Mouse (Mus musculus) mesoderm, embryonic 11.5 days (tissue): ENCODE results near the gene Ipo13.
A peak's percentile ranks its signal among the peaks of the same experiment; 100 is the strongest.

ENCODE experiments used
- DNase-seq: peaks from one replicate; pipeline ENCODE4 v3.0.0-alpha.2; 2012; ENCODE audit warnings: low read depth, low spot score

The Ipo13 gene

DNA sequence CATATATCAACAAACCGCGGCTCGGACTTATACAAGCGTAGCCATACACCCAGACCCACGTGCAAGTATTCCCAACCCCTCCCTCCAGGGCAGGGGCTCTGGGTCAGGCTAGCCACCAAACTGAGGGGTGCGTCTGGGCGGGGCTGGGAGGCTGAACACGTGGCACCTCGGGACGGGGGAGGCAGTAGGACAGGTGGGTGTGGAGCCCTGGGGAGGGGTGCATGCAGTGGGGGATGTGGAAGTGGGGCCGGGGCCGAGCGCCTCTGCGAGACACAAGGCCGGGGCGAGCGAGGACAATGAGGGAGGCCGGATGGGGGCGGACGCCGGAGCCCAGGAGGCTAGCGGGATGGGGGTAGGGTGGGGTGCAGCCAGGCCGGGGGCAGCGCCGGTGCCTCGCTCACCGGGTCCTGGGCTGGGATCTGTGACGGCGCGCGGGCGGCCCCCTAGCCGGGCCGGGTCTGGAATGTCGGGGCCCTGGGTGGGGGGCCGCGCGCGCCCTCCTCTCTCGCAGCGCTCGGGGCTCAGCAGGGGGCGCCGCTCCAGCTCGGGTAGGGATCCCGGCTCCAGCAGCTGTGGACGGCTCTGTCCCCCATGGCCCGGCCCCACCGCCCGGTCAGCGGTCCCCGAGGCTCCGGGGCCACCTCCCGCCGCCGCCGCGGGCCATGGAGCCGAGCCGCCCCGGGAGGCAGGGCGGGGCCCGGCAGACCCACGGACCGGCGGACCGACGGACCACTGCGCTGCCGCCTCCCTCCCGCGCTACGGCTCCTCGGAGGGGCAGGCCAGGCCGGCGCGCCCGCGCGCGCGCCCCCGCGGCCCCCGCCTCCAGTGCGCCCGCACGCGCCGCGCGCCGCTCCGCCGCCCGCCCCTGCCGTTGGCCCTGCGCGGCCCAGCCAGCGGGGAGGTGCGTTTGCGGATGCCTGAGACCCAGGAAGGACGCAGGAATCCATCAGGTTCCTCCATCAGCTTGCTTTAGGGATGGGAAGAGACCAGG, 31.8 kb downstream of the Ipo13 start, which contains the start of gene B4galt2:
Gene B4galt2 (minus strand): TSS at position 787 of the 991 bp plus-strand sequence.
- peak; percentile 54 for DNase-seq

DNA sequence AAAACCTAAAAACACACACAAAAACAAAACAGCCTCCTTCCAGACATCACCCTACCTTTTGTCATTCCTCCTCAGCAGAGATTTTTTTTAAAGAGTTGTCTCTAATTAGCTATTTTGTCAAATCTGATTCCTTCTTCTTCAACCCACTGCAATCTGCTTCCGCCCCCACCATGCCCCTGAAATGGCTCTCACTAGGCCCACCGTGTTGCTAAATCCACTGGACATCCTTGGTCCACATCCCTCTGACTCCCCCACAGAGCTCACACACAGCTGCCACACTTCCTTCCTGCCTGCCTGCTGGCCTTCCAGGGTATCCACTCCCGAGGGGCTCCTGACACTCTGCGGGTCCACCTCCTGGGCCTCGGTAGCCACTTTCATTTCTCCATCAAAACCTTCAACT, 36.1 kb downstream of the Ipo13 start:
- DNase-seq: no peak

DNA sequence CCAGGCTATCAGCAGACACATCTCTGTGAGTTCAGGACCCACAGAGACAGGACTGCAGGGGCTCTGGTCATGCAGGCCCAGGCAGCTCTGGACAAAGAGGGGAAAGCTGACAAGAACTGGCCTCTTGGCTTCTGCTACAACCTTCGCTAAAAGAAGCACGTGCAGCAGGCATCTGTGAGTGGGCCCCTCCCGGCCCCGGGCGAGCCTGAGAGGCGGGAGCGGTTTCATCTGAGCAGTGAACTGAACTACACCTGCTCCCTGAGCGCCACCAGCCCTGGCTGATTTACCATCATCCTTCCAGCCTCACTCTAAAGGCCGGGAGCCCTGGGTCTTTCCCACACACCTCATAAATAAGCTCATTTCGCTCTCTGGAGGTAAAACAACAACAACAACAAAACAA, 36.5 kb downstream of the Ipo13 start:
- no peak for DNase-seq

DNA sequence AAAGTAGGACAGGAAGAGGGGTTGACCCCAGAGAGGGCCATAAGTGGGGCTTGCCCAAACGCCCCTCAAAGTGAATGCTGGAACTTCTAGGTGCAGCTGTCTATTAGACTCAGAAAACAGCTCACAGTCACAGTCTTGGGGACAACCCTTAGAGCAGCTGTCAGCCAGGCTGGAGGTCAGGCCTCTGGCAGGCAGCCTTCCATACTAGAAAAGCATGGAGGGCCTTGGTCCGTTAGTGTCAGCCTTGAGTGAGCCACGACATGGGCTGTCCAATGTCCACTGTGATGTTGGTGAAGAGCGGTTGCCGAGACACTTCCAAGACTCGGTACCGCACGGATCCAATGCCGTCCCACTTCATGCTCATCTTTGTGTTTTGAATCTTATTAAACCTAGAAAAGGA, 41.2 kb downstream of the Ipo13 start:
- DNase-seq: no peak

DNA sequence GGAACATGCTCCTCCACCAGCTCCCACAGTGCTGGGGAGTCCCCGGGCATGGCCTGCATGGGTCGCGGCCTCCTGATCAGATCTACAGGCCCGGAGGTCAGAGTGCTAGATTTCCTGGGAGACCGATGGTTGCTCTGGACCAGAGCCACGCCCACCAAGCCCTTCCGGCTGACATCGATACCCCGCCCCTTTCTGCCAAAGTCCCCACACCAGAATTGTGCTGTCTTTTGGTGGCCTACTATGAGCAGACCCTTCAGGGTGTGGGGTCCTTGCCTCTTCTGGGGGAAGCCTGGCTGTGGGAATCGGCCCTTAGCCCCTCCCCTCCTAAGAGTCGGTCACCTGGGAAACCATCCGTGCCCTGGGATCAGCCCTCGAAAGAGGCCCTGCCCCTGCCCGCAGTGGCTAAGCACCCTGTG, 42.3 kb downstream of the Ipo13 start, which contains the start of gene Ccdc24:
Gene Ccdc24 (minus strand): TSS at position 87 of the 416 bp plus-strand sequence.
- no peak for DNase-seq

DNA sequence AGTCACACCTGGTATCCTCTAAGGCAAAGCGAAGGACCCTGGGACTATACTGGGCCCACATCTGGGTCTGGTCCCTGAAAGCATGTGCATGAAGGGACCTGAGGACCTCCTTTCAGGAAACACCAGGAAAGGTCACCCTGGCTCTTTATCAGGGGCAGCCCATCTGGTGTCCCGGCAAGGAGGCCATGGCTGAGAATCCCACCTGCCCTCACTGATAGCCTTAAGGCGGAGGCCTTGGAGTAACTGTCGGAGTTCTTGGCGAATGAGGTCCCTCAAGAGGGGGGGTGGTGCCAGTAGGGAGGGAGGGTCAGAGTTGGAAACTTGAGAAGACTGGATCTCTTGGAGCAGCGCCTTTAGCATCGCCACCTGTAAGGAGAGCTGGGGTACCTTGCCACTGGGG, 43.0 kb downstream of the Ipo13 start:
- no peak for DNase-seq

DNA sequence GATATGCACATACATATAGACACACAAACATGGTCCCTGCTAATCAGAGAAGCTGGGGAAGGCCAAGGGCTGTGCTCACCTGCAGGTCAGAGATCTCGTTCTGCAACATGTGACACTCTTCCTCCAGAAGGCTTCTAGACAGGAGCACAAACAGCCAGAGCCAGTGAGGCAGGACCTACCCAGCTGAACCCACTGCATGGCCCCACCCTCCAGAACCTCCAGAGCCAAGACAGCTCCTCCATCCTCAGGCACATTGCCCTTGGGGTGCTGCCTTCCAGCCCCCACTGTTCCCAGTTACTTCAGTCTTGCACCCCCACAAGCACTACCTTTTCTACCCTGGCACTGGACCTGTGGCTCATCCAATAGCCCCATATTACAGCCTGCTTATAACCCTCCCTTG, 44.4 kb downstream of the Ipo13 start:
- DNase-seq: no peak

DNA sequence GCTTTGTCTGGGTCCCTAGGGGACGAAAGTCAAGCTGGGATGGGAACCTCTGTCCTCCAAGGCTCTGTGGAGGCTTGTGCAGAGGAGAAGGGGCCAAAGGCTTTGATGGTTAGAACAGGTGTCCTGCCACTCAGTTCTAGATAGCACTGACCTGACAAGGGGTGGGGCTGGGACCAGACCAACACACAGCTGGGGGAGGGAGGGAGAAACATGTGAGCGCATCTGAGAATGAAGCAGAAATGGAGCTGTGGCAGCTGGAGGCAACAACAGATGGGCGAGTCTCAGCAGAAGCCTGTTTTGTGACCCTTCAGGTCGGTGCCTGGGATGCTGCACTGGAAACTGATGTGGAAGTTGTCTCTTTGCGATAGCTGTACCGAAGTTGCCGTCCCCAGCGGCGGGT, 45.5 kb downstream of the Ipo13 start:
- DNase-seq: no peak

DNA sequence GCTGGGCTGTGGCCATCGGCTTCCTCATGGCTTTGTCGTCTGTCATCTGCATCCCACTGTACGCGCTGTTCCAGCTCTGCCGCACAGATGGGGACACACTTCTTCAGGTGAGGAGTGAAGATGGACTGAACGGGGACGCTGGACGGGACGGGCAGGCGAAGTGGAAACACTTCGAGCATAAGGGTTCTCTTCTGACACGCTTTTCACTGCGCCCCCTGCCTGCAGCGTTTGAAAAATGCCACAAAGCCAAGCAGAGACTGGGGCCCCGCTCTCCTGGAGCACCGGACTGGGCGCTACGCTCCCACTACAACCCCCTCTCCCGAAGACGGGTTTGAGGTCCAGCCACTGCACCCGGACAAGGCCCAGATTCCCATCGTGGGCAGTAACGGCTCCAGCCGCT, 47.0 kb downstream of the Ipo13 start:
- peak; percentile 70 for DNase-seq

DNA sequence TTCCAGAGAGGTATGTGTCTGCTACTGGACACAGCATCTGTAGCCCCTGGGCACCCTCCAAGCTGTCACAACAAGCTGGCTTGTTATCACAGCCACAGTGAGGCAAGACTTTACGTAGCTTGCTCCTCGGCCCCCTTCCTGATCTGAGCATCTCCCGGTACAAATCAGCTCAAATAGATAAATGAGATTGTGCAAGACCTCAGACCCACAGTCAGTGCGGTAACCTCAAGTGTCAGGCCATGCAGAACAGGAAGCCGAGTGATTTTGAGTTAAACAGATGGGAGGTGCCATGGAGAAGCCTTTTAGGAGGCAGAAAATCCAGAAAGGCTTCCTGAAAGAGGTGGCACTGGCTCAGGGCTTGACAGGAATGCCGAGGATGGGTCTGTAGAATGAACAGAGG, 47.8 kb downstream of the Ipo13 start:
- DNase-seq: no peak

DNA sequence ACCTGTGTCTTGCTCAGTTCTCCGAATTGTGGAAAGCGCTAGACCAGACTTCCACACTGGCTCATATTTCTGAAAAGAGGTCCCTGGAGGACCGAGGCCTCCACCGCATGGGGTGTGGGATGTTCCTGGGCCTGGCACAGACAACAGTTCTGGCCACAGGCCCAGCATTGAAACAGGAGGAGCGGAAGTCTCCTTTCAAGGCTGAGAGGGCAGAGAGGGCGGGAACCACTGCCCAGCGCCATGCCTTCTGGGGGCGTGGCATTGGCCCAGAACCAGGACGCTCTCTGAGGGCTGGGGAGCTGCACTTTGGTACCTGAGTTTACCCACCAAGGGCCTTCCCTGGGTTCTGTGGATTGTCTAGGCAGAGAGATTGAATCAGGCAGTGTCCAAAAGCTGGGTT, 48.7 kb downstream of the Ipo13 start:
- DNase-seq: no peak

DNA sequence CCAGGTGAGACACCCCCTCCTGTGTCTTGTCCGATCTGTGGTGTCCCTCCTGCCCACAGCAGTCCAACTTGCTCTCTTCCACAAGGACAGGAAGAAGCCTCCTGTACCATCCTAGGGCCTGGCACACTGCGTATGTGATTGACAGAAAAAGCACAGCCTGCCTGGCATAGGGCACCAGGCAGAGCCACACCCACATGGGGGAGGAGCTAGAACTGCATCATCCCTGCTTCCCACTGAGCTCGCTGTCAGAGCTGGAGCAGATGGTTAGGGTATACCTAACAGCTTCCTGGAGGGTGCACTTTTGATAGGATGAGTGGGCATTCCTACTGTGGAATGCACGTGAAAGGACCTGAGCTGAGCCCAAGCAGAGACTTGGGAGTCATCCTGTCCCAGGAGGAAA, 52.0 kb downstream of the Ipo13 start:
- no peak for DNase-seq

DNA sequence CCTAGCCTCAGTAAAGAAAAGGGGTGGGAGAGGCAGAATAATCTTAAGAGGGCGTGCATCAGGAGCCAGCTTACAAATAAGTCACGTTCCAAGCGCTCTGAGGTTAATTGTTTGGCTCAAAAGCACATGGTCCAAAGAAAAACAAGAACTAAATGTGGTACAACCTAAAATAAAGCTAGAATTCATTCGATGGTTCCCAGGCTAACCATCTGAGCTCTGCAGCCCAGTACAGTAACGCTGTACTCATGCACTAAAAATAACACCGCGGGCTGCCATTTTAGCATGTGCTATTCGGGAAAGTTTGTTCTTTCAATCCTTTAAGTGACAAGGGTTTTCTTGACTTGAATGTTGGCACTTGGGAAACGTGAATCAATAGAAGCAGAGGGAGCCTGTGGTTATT, 54.2 kb downstream of the Ipo13 start:
- DNase-seq: no peak

DNA sequence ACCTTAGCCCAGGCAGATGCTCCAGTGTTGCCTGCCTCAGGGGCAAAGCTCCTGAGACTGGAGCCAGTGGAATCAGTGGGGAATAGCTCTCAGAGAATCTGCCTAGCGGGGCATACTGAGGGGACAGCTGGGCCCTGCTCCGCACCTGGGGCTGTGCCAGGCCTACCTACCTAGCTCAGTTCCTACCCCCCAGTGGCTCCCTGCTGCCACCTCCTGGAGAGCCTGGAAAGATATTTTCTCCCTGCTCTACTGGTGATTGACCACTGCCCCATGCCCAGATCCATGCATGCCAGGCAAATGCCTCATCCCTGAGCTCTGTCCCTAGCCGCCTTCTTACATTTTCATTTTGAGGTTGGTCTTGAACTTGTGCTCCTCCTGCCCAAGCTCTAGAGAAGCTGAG, 56.0 kb downstream of the Ipo13 start:
- no peak for DNase-seq

DNA sequence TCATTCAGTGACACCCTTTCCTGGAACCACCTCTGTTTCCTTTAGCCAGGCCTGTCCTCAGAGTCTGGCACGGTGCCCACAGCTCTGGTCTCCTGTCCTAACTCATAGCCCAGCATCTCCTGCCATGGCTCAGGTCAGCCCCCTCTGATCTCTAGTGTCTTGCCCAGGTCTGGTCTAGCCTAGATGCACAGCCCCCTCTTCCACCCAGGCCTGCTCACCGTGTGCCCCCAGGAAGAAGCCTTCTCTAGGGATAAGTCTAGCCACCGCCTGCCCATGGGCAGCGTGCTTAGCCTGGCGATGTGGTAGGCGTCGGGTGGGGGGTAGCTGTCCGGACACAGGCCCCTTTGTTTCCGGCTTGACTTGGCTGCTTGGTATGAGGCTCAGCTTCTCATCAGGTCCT, 59.7 kb downstream of the Ipo13 start:
- no peak for DNase-seq

DNA sequence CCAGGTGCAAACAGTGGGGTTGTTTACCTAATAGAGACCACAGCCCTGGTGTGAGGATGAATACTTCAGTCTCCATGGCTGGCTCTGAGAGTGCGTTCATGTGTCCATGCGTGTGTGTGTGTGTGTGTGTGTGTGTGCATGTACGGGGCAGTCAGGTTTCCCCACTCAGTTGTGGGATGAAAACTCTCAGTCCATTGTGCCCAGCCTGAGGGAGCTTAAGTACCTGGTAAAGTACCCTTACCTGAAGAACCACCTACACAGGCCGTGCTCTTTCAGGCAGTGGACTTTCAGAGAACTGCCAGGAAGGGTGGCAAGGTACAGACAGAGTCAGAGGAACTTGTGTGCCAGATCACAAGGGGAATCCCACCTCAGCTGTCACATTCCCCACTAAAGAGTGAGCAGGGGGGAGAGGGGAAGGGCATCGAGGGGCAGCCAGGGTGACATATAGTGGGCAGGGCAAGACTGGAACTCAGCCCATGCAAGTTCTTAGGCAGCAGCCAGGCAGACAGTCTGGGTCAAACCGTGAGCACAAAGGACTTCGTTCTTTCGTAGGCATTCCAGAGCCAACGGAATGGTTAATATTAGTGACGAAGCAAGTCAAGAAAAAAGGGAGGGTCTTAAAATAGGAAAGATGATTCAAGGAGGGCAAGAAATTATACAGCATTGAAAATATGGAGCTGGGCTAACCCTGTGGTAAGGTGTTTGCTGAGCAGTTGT, 62.5 kb downstream of the Ipo13 start:
- DNase-seq: no peak

DNA sequence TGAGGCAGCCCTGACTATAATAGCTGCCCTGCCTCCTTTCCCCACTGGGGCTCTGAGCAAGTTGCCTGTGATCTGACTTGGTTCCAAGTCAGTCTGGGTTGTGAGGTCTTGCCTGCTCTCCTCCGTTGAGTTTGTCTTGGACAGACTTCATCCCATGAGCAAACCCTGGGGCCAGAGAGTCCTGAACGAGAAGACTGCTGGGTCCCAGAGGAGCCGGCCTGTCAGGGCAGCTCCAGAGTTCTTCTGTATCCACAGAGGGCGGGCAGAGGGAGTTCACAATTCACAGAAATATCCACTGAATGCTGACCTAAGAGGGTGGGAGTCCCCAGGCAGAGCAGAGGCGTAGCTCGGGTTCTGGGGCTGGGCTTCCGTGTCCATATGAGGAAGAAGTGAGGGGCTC, 63.9 kb downstream of the Ipo13 start:
- DNase-seq: no peak

DNA sequence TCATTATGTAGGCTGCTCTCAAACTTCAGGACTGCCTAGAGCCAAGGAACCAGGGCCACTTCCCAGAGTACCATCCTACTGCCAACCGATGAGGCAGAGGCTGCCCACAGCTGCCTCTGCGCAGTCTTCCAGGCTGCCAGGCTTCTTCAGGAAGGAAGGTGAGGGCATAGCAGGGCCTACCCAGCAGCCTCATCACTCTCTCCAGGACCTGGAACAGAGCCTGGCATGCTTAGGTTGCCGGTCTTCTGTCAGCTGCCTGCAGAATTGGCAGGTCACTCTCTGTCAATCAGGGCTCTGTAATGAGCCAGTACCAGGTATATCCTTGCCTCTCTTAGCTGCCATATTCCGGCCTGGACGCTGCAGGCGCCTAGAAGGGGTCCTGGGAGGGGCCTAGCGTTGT, 64.6 kb downstream of the Ipo13 start:
- no peak for DNase-seq

DNA sequence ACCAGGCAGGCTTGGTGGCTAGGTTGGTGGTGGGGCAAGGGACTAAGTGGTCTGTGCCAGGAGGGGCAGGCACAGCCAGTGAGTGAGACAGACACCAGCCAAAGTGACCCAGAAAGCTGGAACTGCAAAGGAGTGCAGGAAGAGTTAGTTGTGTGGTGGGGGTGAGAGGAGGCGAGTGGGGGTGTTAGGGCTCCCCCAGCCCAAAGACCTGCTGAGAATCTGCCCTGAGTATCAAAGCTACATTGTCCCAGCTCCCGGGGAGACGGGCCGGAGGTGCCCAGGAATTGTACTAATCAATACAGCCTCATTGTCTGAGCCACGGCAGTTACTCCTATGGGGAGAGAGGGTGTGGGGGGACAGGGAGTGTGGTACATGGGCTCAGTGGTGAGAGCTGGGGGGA, 65.3 kb downstream of the Ipo13 start:
- no peak for DNase-seq

DNA sequence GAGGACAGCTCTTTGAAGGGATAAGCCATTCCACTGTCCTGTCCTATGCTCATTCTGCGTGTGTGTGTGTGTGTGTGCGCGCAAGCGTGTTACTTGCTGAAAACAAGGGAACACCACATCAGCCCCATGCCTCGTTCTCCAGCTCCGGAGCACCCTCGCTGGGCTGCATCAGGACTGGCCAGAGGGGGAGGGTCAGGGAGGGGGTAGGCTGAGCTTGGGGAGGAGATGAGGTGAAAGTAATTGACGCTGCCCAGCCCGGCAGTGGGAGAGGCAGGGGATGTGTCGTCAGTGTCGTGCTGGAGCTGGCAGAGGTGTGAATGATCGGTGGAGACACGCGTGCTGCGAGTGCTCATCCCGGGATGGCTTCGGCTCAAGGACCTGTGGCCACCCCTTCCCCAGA, 65.7 kb downstream of the Ipo13 start:
- no peak for DNase-seq

DNA sequence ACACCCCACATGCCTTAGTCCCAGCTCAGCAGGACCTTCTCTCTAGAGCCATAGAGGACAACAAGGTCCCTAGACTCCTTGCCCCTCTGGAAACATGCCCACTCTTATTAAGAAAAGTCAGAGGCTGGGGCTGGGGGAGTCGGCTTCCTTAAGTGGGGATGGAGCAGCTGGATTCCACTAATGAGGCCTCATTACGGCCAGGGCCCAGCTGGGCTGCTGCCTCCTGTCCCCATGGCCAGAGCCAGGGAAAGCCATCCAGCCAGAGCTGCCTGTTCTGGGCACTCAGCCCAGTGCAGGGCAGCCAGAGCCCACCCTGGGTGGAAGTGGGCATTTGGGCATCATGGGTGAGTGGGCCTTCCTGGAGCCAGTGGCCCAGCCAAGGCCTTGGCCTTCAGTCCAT, 67.8 kb downstream of the Ipo13 start:
- no peak for DNase-seq

DNA sequence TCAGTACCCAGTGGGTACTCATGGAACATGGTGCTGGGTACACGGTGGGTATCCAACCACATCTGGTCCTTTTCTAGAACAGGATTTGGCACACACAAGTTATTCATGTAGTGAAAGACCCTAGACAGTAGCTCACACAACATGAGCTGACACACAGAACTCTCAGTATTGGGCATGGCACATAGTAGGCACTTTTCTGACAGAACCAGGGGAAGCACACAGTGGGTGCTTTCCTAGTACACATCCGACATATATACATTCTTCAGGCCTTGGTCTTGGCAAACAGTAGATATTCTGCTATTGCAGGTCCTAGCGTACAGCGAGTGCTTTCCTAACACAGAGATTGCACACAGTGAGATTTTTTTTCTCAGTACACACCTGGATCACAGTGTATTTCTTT, 68.5 kb downstream of the Ipo13 start:
- no peak for DNase-seq

DNA sequence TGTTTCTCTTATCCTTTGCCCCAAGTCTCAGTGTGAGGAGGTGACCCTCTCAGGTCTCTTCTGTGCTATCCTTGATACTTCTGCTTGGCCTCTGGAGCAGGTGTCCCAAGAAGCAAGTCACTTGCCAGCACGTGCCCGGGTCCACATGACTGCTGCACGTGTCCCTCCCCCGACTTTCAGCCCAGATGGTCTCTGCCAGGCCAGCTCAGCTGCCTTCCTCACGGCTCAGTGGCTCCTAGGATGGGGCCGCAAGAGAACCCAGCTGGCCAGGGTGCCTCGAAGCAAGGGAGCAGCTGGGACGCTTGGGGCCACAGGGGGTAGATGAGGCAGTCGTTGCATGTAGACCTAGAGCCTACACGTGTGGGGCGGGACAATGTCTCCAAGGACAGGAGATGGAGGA, 69.5 kb downstream of the Ipo13 start:
- no peak for DNase-seq
